Mouse (Mus musculus) neural tube, embryonic 11.5 days (tissue): ENCODE results near the gene Icmt. TPM values are rescaled to one million over a fixed set of nuclear protein-coding genes. Genes with fewer than 3 reads are reported as not detected.
A peak's percentile ranks its signal among the peaks of the same experiment; 100 is the strongest.

ENCODE experiments used
- ATAC-seq: fragments of 200-750 bp; cut with Nextera tagmentation; 2 replicates; pipeline ENCODE4 v1.8.0; 2017; ENCODE audit warnings: moderate number of reproducible peaks, mild to moderate bottlenecking, moderate TSS enrichment, moderate library complexity; ENCODE audit not compliant: insufficient read depth, low FRiP score, low TSS enrichment
- DNase-seq: peaks from one replicate; pipeline ENCODE4 v3.0.0-alpha.2; 2015; ENCODE audit warnings: low spot score
- H3K27ac ChIP-seq: fragments of 300-500 bp; sonication (generic); 2 replicates; pipeline ENCODE4 v1.5.1; 2014; ENCODE audit warnings: low read depth, mild to moderate bottlenecking, low read length
- H3K27me3 ChIP-seq: fragments of 300-500 bp; sonication (generic); 2 replicates; pipeline ENCODE4 v1.6.1; 2014; ENCODE audit warnings: mild to moderate bottlenecking, low read length, mixed read lengths; ENCODE audit not compliant: control insufficient read depth, insufficient read depth
- H3K36me3 ChIP-seq: fragments of 300-500 bp; sonication (generic); 2 replicates; pipeline ENCODE4 v1.6.1; 2014; ENCODE audit warnings: mild to moderate bottlenecking, low read length, moderate library complexity, mixed read lengths; ENCODE audit not compliant: control insufficient read depth, insufficient read depth
- H3K4me1 ChIP-seq: fragments of 300-500 bp; sonication (generic); 2 replicates; pipeline ENCODE4 v1.6.1; 2014; ENCODE audit warnings: low read length, mixed read lengths; ENCODE audit not compliant: control insufficient read depth, insufficient read depth
- H3K4me2 ChIP-seq: fragments of 300-500 bp; sonication (generic); 2 replicates; pipeline ENCODE4 v1.6.1; 2014; ENCODE audit warnings: low read depth, mild to moderate bottlenecking, moderate library complexity
- H3K4me3 ChIP-seq: fragments of 300-500 bp; sonication (generic); 2 replicates; pipeline ENCODE4 v1.5.1; 2014; ENCODE audit warnings: low read depth, low read length
- H3K9ac ChIP-seq: fragments of 300-500 bp; sonication (generic); 2 replicates; pipeline ENCODE4 v1.6.1; 2014; ENCODE audit warnings: mild to moderate bottlenecking, low read length
- H3K9me3 ChIP-seq: fragments of 300-500 bp; sonication (generic); 2 replicates; pipeline ENCODE4 v1.6.1; 2016; ENCODE audit warnings: low read length; ENCODE audit not compliant: control insufficient read depth
- WGBS: fragments of 180-500 bp; shearing (Covaris S2); extraction: QIAGEN DNeasy Blood & Tissue Kit; methylation state at CpG from one replicate; pipeline ENCODE4 v1.1.7; 2014; 5-methylcytosine and 5-hydroxymethylcytosine counted together
- polyA plus RNA-seq: library from polyadenylated mRNA; unstranded; fragments of >200 nt; fragmentation: Nextera tagmentation; extraction: Ambion mirVana; gene quantifications from 2 replicates; pipeline ENCODE4 v1.2.1, GENCODE M21; 2014

Icmt gene
- polyA plus RNA-seq, 1 experiment from 2014 or later = 31.3 TPM

GRCm38 (mm10) chr4:152282721-152283120 is 14.3 kb upstream of the Icmt start:
- Histone ChIP-seq H3K4me1 (peaks cover 26% of the 10 kb centered on the region), H3K4me3 (peak overlapping the region; percentile 21; the same call in 1 of the 2 replicates), H3K36me3 (no peaks in the 10 kb centered on the region), H3K4me2 (peak overlapping the region; percentile 45), H3K9ac (0 out of 2 replicates have a peak overlapping the region, but pooled peaks have one; percentile 18), H3K27ac (no peak overlapping the region), H3K9me3 (no peaks in the 10 kb centered on the region), H3K27me3 (peaks cover 83% of the 10 kb centered on the region)
- WGBS = 21% methylated on average over 20 of the region's 34 CpGs
- no peak for ATAC-seq
- DNase-seq = no peak

GRCm38 (mm10) chr4:152283186-152283950 is 13.7 kb upstream of the Icmt start:
- H3K4me3 ChIP-seq = peak overlapping the region; percentile 21; the same call in 1 of the 2 replicates
- H3K9ac ChIP-seq = 0 out of 2 replicates have a peak overlapping the region, but pooled peaks have one; percentile 18
- H3K4me2 ChIP-seq = peak overlapping the region; percentile 45
- peaks cover 31% of the 10 kb centered on the region for H3K4me1 ChIP-seq
- 5% methylated on average over 65 of the region's 70 CpGs for WGBS
- ATAC-seq (peak; percentile 58), DNase-seq (peak; percentile 90)
- H3K27me3 ChIP-seq = peaks cover 89% of the 10 kb centered on the region
- H3K27ac ChIP-seq = no peak overlapping the region
- H3K9me3 ChIP-seq = no peaks in the 10 kb centered on the region
- H3K36me3 ChIP-seq = no peaks in the 10 kb centered on the region

- ATAC-seq = no peak
- peaks cover 36% of the 10 kb centered on the region for H3K4me1 ChIP-seq
Observed at GRCm38 (mm10) chr4:152285505-152285904, 11.5 kb upstream of the Icmt start.

GRCm38 (mm10) chr4:152286183-152286582 is 10.8 kb upstream of the Icmt start:
- Histone ChIP-seq H3K4me2 (peak overlapping the region; percentile 44), H3K9ac (no peak overlapping the region; the same call in 1 of the 2 replicates), H3K4me1 (peaks cover 42% of the 10 kb centered on the region), H3K27ac (no peak overlapping the region), H3K9me3 (no peaks in the 10 kb centered on the region), H3K4me3 (peak overlapping the region; percentile 26), H3K27me3 (peaks cover 90% of the 10 kb centered on the region), H3K36me3 (no peaks in the 10 kb centered on the region)
- ATAC-seq (peak; percentile 24; the same call in 1 of the 2 replicates), DNase-seq (peak; percentile 58)
- WGBS = under 1% methylated on average over 32 of the region's 32 CpGs

More at GRCm38 (mm10) chr4:152285505-152285904, 11.5 kb upstream of the Icmt start:
- Histone ChIP-seq H3K27me3 (peaks cover 90% of the 10 kb centered on the region), H3K4me2 (no peak overlapping the region), H3K36me3 (no peaks in the 10 kb centered on the region), H3K9ac (no peak overlapping the region), H3K4me3 (no peak overlapping the region), H3K27ac (no peak overlapping the region), H3K9me3 (no peaks in the 10 kb centered on the region)
- WGBS = 4% methylated on average over 10 of the region's 10 CpGs
- peak; percentile 59 for DNase-seq

- H3K4me1 ChIP-seq = peaks cover 47% of the 10 kb centered on the region
- no peak overlapping the region for H3K27ac ChIP-seq
- WGBS = 4% methylated on average over 26 of the region's 26 CpGs
- DNase-seq = peak; percentile 75
- H3K4me3 ChIP-seq = peak overlapping the region; percentile 26; the same call in 1 of the 2 replicates
- no peaks in the 10 kb centered on the region for H3K36me3 ChIP-seq
- peak overlapping the region; percentile 44 for H3K4me2 ChIP-seq
- peaks cover 90% of the 10 kb centered on the region for H3K27me3 ChIP-seq
- H3K9me3 ChIP-seq = no peaks in the 10 kb centered on the region
- peak overlapping the region; percentile 10; the same call in 1 of the 2 replicates for H3K9ac ChIP-seq
- no peak for ATAC-seq
Observed at GRCm38 (mm10) chr4:152286887-152287286, 10.1 kb upstream of the Icmt start.

GRCm38 (mm10) chr4:152287317-152288120 is 9.5 kb upstream of the Icmt start:
- H3K27ac ChIP-seq = no peak overlapping the region
- DNase-seq (no peak), ATAC-seq (no peak)
- WGBS = 6% methylated on average over 19 of the region's 19 CpGs
- H3K27me3 ChIP-seq = peaks cover 85% of the 10 kb centered on the region
- peak overlapping the region; percentile 26; the same call in 1 of the 2 replicates for H3K4me3 ChIP-seq
- H3K9me3 ChIP-seq = no peaks in the 10 kb centered on the region
- peak overlapping the region; percentile 44 for H3K4me2 ChIP-seq
- peak overlapping the region; percentile 10; the same call in 1 of the 2 replicates for H3K9ac ChIP-seq
- H3K4me1 ChIP-seq = peaks cover 52% of the 10 kb centered on the region
- no peaks in the 10 kb centered on the region for H3K36me3 ChIP-seq

- Histone ChIP-seq H3K27me3 (peaks cover 78% of the 10 kb centered on the region), H3K27ac (no peak overlapping the region), H3K4me2 (no peak overlapping the region), H3K9ac (no peak overlapping the region), H3K4me1 (peaks cover 55% of the 10 kb centered on the region), H3K4me3 (no peak overlapping the region), H3K9me3 (no peaks in the 10 kb centered on the region), H3K36me3 (no peaks in the 10 kb centered on the region)
- no peak for ATAC-seq
- peak; percentile 75 for DNase-seq
- 31% methylated on average over 18 of the region's 18 CpGs for WGBS
Observed at GRCm38 (mm10) chr4:152288398-152288945, 8.6 kb upstream of the Icmt start.

GRCm38 (mm10) chr4:152290385-152290784 is 6.6 kb upstream of the Icmt start:
- peak overlapping the region; percentile 23 for H3K4me3 ChIP-seq
- H3K9me3 ChIP-seq = no peaks in the 10 kb centered on the region
- WGBS = 0% methylated on average over 23 of the region's 39 CpGs
- peak overlapping the region; percentile 47 for H3K4me2 ChIP-seq
- H3K4me1 ChIP-seq = peaks cover 65% of the 10 kb centered on the region
- H3K27ac ChIP-seq = no peak overlapping the region
- H3K36me3 ChIP-seq = no peaks in the 10 kb centered on the region
- H3K27me3 ChIP-seq = peaks cover 60% of the 10 kb centered on the region
- peak overlapping the region; percentile 45 for H3K9ac ChIP-seq
- DNase-seq = peak; percentile 85
- ATAC-seq = peak; percentile 60
